Mouse (Mus musculus) liver, embryonic 16.5 days (tissue): Measurements from ENCODE around the gene Timm9. TPM values are rescaled to one million over a fixed set of nuclear protein-coding genes. Genes with fewer than 3 reads are reported as not detected.

Experiments used
- ATAC-seq: fragments of 200-750 bp; cut with Nextera tagmentation; 2 replicates; pipeline ENCODE4 v1.8.0; 2017; ENCODE audit warnings: low read depth, mild to moderate bottlenecking, moderate number of reproducible peaks, moderate library complexity
- H3K27ac ChIP-seq: fragments of 300-500 bp; sonication (generic); 2 replicates; pipeline ENCODE4 v1.5.1; 2014; ENCODE audit warnings: mild to moderate bottlenecking, low read length
- H3K27me3 ChIP-seq: fragments of 300-500 bp; sonication (generic); 2 replicates; pipeline ENCODE4 v1.6.1; 2014; ENCODE audit warnings: low read depth, low read length, mixed read lengths; ENCODE audit not compliant: control insufficient read depth, insufficient read depth
- H3K36me3 ChIP-seq: fragments of 300-500 bp; sonication (generic); 2 replicates; pipeline ENCODE4 v1.6.1; 2014; ENCODE audit warnings: mild to moderate bottlenecking; ENCODE audit not compliant: control insufficient read depth, insufficient read depth
- H3K4me1 ChIP-seq: fragments of 300-500 bp; sonication (generic); 2 replicates; pipeline ENCODE4 v1.6.1; 2014; ENCODE audit warnings: low read depth, low read length, mixed read lengths; ENCODE audit not compliant: control insufficient read depth
- H3K4me2 ChIP-seq: fragments of 300-500 bp; sonication (generic); 2 replicates; pipeline ENCODE4 v1.6.1; 2014; ENCODE audit warnings: low read depth, low read length, mixed read lengths
- H3K4me3 ChIP-seq: fragments of 300-500 bp; sonication (generic); 2 replicates; pipeline ENCODE4 v1.5.1; 2014; ENCODE audit warnings: low read depth, mild to moderate bottlenecking, low read length
- H3K9ac ChIP-seq: fragments of 300-500 bp; sonication (generic); 2 replicates; pipeline ENCODE4 v1.6.1; 2014; ENCODE audit warnings: low read depth, low read length
- H3K9me3 ChIP-seq: fragments of 300-500 bp; sonication (generic); replicated peaks from 2 replicates; pipeline ENCODE4 v1.6.1; 2016; ENCODE audit warnings: low read length; ENCODE audit not compliant: control insufficient read depth
- WGBS: fragments of 180-500 bp; shearing (Covaris S2); extraction: QIAGEN DNeasy Blood & Tissue Kit; methylation state at CpG from one replicate; pipeline ENCODE4 v1.1.7; 2014; ENCODE audit not compliant: insufficient replicate concordance; 5-methylcytosine and 5-hydroxymethylcytosine counted together
- polyA plus RNA-seq: library from polyadenylated mRNA; unstranded; fragments of >200 nt; fragmentation: Nextera tagmentation; extraction: Ambion mirVana; gene quantifications from 2 replicates; pipeline ENCODE4 v1.2.1, GENCODE M21; 2015

Timm9 gene
- 30.3 and 32.1 TPM in 2 replicates for polyA plus RNA-seq

GRCm38 (mm10) chr12:71136130-71136973, at the start of gene Timm9, which contains the start of gene 2700049A03Rik:
Gene Timm9 (minus strand): TSS chr12:71136684.
Gene 2700049A03Rik (plus strand): TSS chr12:71136848.
- Histone ChIP-seq H3K4me3 (peak within 1 kb of the TSS; percentile 97), H3K36me3 (peaks cover 11% of the 10 kb centered on the region), H3K9me3 (no peaks in the 10 kb centered on the region), H3K27ac (peak within 1 kb of the TSS; percentile 92), H3K4me1 (peaks cover 12% of the 10 kb centered on the region), H3K4me2 (peak within 1 kb of the TSS; percentile 98), H3K9ac (peak within 1 kb of the TSS; percentile 90), H3K27me3 (no peaks in the 10 kb centered on the region)
- ATAC-seq = peak; percentile 84
- under 1% methylated on average over 52 of the region's 52 CpGs for WGBS

- H3K9ac ChIP-seq = no peak overlapping the region
- WGBS = 83% methylated on average over 4 of the region's 4 CpGs
Observed at GRCm38 (mm10) chr12:71184396-71184795, 47.9 kb upstream of the Timm9 start.

GRCm38 (mm10) chr12:71183736-71184135, 47.3 kb upstream of the Timm9 start:
- no peaks in the 10 kb centered on the region for H3K27me3 ChIP-seq
- H3K9ac ChIP-seq = no peak overlapping the region
- H3K4me1 ChIP-seq = no peaks in the 10 kb centered on the region
- peaks cover 9% of the 10 kb centered on the region for H3K36me3 ChIP-seq
- ATAC-seq = no peak
- H3K9me3 ChIP-seq = no peaks in the 10 kb centered on the region
- H3K4me3 ChIP-seq = no peak overlapping the region
- H3K27ac ChIP-seq = no peak overlapping the region
- whole genome bisulfite sequencing = 83% methylated on average over 3 of the region's 3 CpGs
- H3K4me2 ChIP-seq = no peak overlapping the region

More at GRCm38 (mm10) chr12:71184396-71184795, 47.9 kb upstream of the Timm9 start:
- no peak overlapping the region for H3K4me3 ChIP-seq
- H3K36me3 ChIP-seq = peaks cover 11% of the 10 kb centered on the region
- no peak overlapping the region for H3K27ac ChIP-seq
- no peak overlapping the region for H3K4me2 ChIP-seq
- no peaks in the 10 kb centered on the region for H3K27me3 ChIP-seq
- ATAC-seq = no peak
- no peaks in the 10 kb centered on the region for H3K4me1 ChIP-seq
- no peaks in the 10 kb centered on the region for H3K9me3 ChIP-seq

- no peaks in the 10 kb centered on the region for H3K4me1 ChIP-seq
- no peak overlapping the region for H3K4me3 ChIP-seq
- H3K27ac ChIP-seq = no peak overlapping the region
- H3K9ac ChIP-seq = no peak overlapping the region
- no peak overlapping the region for H3K4me2 ChIP-seq
- peaks cover 10% of the 10 kb centered on the region; the same call in 1 of the 2 replicates for H3K36me3 ChIP-seq
- 71% methylated on average over 1 of the region's 1 CpGs for WGBS
- no peak for ATAC-seq
- no peaks in the 10 kb centered on the region for H3K27me3 ChIP-seq
- no peaks in the 10 kb centered on the region for H3K9me3 ChIP-seq
Observed at GRCm38 (mm10) chr12:71169911-71170310, 33.4 kb upstream of the Timm9 start.

- Histone ChIP-seq H3K27ac (no peak overlapping the region), H3K4me3 (no peak overlapping the region), H3K4me1 (peaks cover 2% of the 10 kb centered on the region; the same call in 1 of the 2 replicates), H3K27me3 (no peaks in the 10 kb centered on the region), H3K4me2 (no peak overlapping the region), H3K9me3 (no peaks in the 10 kb centered on the region), H3K9ac (no peak overlapping the region), H3K36me3 (peaks cover 16% of the 10 kb centered on the region)
- WGBS = 23% methylated on average over 9 of the region's 9 CpGs
- peak; percentile 96 for ATAC-seq
Observed at GRCm38 (mm10) chr12:71164410-71164809, 27.9 kb upstream of the Timm9 start.

GRCm38 (mm10) chr12:71157974-71158373, 21.5 kb upstream of the Timm9 start:
- H3K27ac ChIP-seq = no peak overlapping the region
- H3K9ac ChIP-seq = no peak overlapping the region
- no peak overlapping the region for H3K4me3 ChIP-seq
- peaks cover 9% of the 10 kb centered on the region for H3K36me3 ChIP-seq
- no peaks in the 10 kb centered on the region for H3K9me3 ChIP-seq
- no peak overlapping the region for H3K4me2 ChIP-seq
- ATAC-seq = no peak
- H3K27me3 ChIP-seq = no peaks in the 10 kb centered on the region
- H3K4me1 ChIP-seq = no peaks in the 10 kb centered on the region
- 79% methylated on average over 6 of the region's 6 CpGs for WGBS

GRCm38 (mm10) chr12:71154979-71155378, 18.5 kb upstream of the Timm9 start:
- no peak overlapping the region for H3K4me2 ChIP-seq
- no peak overlapping the region for H3K9ac ChIP-seq
- ATAC-seq = no peak
- H3K27ac ChIP-seq = no peak overlapping the region
- H3K4me3 ChIP-seq = no peak overlapping the region
- no peaks in the 10 kb centered on the region; the same call in 1 of the 2 replicates for H3K4me1 ChIP-seq
- H3K27me3 ChIP-seq = no peaks in the 10 kb centered on the region
- H3K9me3 ChIP-seq = no peaks in the 10 kb centered on the region
- 73% methylated on average over 6 of the region's 6 CpGs for WGBS
- H3K36me3 ChIP-seq = peaks cover 14% of the 10 kb centered on the region

- peak; percentile 67 for ATAC-seq
Observed at GRCm38 (mm10) chr12:71150167-71150566, 13.7 kb upstream of the Timm9 start.

GRCm38 (mm10) chr12:71149456-71149855, 13.0 kb upstream of the Timm9 start:
- Histone ChIP-seq H3K27me3 (no peaks in the 10 kb centered on the region), H3K36me3 (peaks cover 20% of the 10 kb centered on the region)
- WGBS = 71% methylated on average over 6 of the region's 6 CpGs

More at GRCm38 (mm10) chr12:71150167-71150566, 13.7 kb upstream of the Timm9 start:
- no peak overlapping the region for H3K4me2 ChIP-seq
- H3K9me3 ChIP-seq = no peaks in the 10 kb centered on the region
- no peak overlapping the region for H3K4me3 ChIP-seq
- no peak overlapping the region for H3K9ac ChIP-seq
- 29% methylated on average over 8 of the region's 8 CpGs for WGBS
- H3K36me3 ChIP-seq = peaks cover 20% of the 10 kb centered on the region
- no peaks in the 10 kb centered on the region; the same call in 1 of the 2 replicates for H3K4me1 ChIP-seq
- no peak overlapping the region for H3K27ac ChIP-seq
- H3K27me3 ChIP-seq = no peaks in the 10 kb centered on the region

More at GRCm38 (mm10) chr12:71149456-71149855, 13.0 kb upstream of the Timm9 start:
- H3K9me3 ChIP-seq = no peaks in the 10 kb centered on the region
- no peak overlapping the region for H3K9ac ChIP-seq
- H3K4me2 ChIP-seq = no peak overlapping the region
- no peaks in the 10 kb centered on the region; the same call in 1 of the 2 replicates for H3K4me1 ChIP-seq
- ATAC-seq = no peak
- H3K27ac ChIP-seq = no peak overlapping the region
- H3K4me3 ChIP-seq = no peak overlapping the region
